Mouse (Mus musculus) small intestine, adult 2 months (tissue): ENCODE data around the gene Rasl10b.

Experiments
- CTCF ChIP-seq: fragments of 200-500 bp; IDR thresholded peaks from 2 replicates; pipeline ENCODE4 v1.5.1; 2012; ENCODE audit warnings: low read depth, mild to moderate bottlenecking, control low read depth, inconsistent platforms, low read length, moderate library complexity, mixed read lengths; ENCODE audit not compliant: insufficient replicate concordance, insufficient read length; ENCODE audit errors: extremely low read depth
- POLR2A ChIP-seq: fragments of 200-500 bp; IDR thresholded peaks from 2 replicates; pipeline ENCODE4 v1.6.1; 2012; ENCODE audit warnings: low read depth, mild to moderate bottlenecking, control low read depth, inconsistent platforms, low read length, moderate library complexity

- TF ChIP-seq CTCF, result no peak
- no peak for TF ChIP-seq POLR2A
Observed at GRCm38 (mm10) chr11:83467120-83467652, 58.2 kb downstream of the Rasl10b start.
